Mouse (Mus musculus): ENCODE data around the gene Pck1. TPM values are rescaled to one million over a fixed set of nuclear protein-coding genes. Genes with fewer than 3 reads are reported as not detected.

The Pck1 gene
- polyA plus RNA-seq, 2 experiments: 0.16 to 0.18 TPM

- 76% methylated on average over 19 of the region's 19 CpGs for WGBS (ENCODE audit: insufficient replicate concordance)
- no peak for DNase-seq (ENCODE audit: low read depth in 3 of 3, low spot score in 3 of 3)
- Histone ChIP-seq H3K36me3 (replicated peaks; ENCODE audit: control insufficient read depth, insufficient read depth, low read depth) (no peaks in the 10 kb centered on the region), H3K4me1 (replicated peaks; ENCODE audit: control insufficient read depth in 2 of 2, insufficient read depth in 2 of 2, low read length in 1 of 2) (no peaks in the 10 kb centered on the region), H3K9me3 (ENCODE audit: control insufficient read depth, low read length) (no peaks in the 10 kb centered on the region), H3K27me3 (ENCODE audit: control insufficient read depth, insufficient read depth, low read length) (no peaks in the 10 kb centered on the region), H3K4me2 (ENCODE audit: low read depth) (no peak overlapping the region), H3K4me3 (ENCODE audit: insufficient read depth in 1 of 2, low read depth in 2 of 2, low read length in 2 of 2) (no peak overlapping the region), H3K9ac (replicated peaks) (no peak overlapping the region), H3K27ac (no peak overlapping the region)
- ATAC-seq (ENCODE audit: insufficient read depth): no peak
- TF ChIP-seq CTCF (IDR thresholded peaks at IDR 0.05; ENCODE audit: low read depth) (no peak), EP300 (IDR thresholded peaks at IDR 0.05; ENCODE audit: low read depth) (no peak)
These were observed 5.7 kb downstream of the Pck1 start for GRCm38 (mm10) chr2:173158390-173159055.

GRCm38 (mm10) chr2:173159354-173160311 lies 6.8 kb downstream of the Pck1 start:
- ATAC-seq (ENCODE audit: insufficient read depth): no peak
- no peak overlapping the region for H3K27ac ChIP-seq
- H3K4me3 ChIP-seq (ENCODE audit: insufficient read depth in 1 of 2, low read depth in 2 of 2, low read length in 2 of 2): no peak overlapping the region
- TF ChIP-seq CTCF (IDR thresholded peaks at IDR 0.05; ENCODE audit: low read depth) (peak; percentile 83), EP300 (IDR thresholded peaks at IDR 0.05; ENCODE audit: low read depth) (no peak)
- no peaks in the 10 kb centered on the region for H3K27me3 ChIP-seq (ENCODE audit: control insufficient read depth, insufficient read depth, low read length)
- WGBS (ENCODE audit: insufficient replicate concordance): 43% methylated on average over 24 of the region's 24 CpGs
- no peaks in the 10 kb centered on the region for H3K9me3 ChIP-seq (ENCODE audit: control insufficient read depth, low read length)
- no peak overlapping the region for H3K4me2 ChIP-seq (ENCODE audit: low read depth)
- no peak for DNase-seq (ENCODE audit: low read depth in 3 of 3, low spot score in 3 of 3)
- no peaks in the 10 kb centered on the region for H3K36me3 ChIP-seq (replicated peaks; ENCODE audit: control insufficient read depth, insufficient read depth, low read depth)
- no peak overlapping the region for H3K9ac ChIP-seq (replicated peaks)
- H3K4me1 ChIP-seq (replicated peaks; ENCODE audit: control insufficient read depth in 2 of 2, insufficient read depth in 2 of 2, low read length in 1 of 2): no peaks in the 10 kb centered on the region

- Histone ChIP-seq H3K4me2 (ENCODE audit: low read depth) (no peak overlapping the region), H3K27me3 (ENCODE audit: control insufficient read depth, insufficient read depth, low read length) (no peaks in the 10 kb centered on the region), H3K4me3 (ENCODE audit: insufficient read depth in 1 of 2, low read depth in 2 of 2, low read length in 2 of 2) (no peak overlapping the region), H3K9me3 (ENCODE audit: control insufficient read depth, low read length) (no peaks in the 10 kb centered on the region), H3K4me1 (replicated peaks; ENCODE audit: control insufficient read depth in 2 of 2, insufficient read depth in 2 of 2, low read length in 1 of 2) (no peaks in the 10 kb centered on the region), H3K36me3 (replicated peaks; ENCODE audit: control insufficient read depth, insufficient read depth, low read depth) (no peaks in the 10 kb centered on the region), H3K9ac (replicated peaks) (no peak overlapping the region), H3K27ac (no peak overlapping the region)
- ATAC-seq (ENCODE audit: insufficient read depth) (no peak), DNase-seq (ENCODE audit: low read depth in 3 of 3, low spot score in 3 of 3) (no peak)
- 64% methylated on average over 8 of the region's 8 CpGs for WGBS (ENCODE audit: insufficient replicate concordance)
- no peak for TF ChIP-seq EP300 (IDR thresholded peaks at IDR 0.05; ENCODE audit: low read depth)
- TF ChIP-seq CTCF (IDR thresholded peaks at IDR 0.05; ENCODE audit: low read depth): no peak
These were observed 10.5 kb downstream of the Pck1 start for GRCm38 (mm10) chr2:173163380-173163779.

- WGBS (ENCODE audit: insufficient replicate concordance): 21% methylated on average over 2 of the region's 2 CpGs
- DNase-seq (ENCODE audit: low read depth in 3 of 3, low spot score in 3 of 3): no peak
- no peak for ATAC-seq (ENCODE audit: insufficient read depth)
- H3K27ac ChIP-seq: no peak overlapping the region
- TF ChIP-seq EP300 (IDR thresholded peaks at IDR 0.05; ENCODE audit: low read depth) (no peak), CTCF (IDR thresholded peaks at IDR 0.05; ENCODE audit: low read depth) (peak; percentile 62)
- no peak overlapping the region for H3K4me2 ChIP-seq (ENCODE audit: low read depth)
- no peaks in the 10 kb centered on the region for H3K4me1 ChIP-seq (replicated peaks; ENCODE audit: control insufficient read depth in 2 of 2, insufficient read depth in 2 of 2, low read length in 1 of 2)
- no peak overlapping the region for H3K4me3 ChIP-seq (ENCODE audit: insufficient read depth in 1 of 2, low read depth in 2 of 2, low read length in 2 of 2)
- no peak overlapping the region for H3K9ac ChIP-seq (replicated peaks)
- no peaks in the 10 kb centered on the region for H3K27me3 ChIP-seq (ENCODE audit: control insufficient read depth, insufficient read depth, low read length)
- no peaks in the 10 kb centered on the region for H3K9me3 ChIP-seq (ENCODE audit: control insufficient read depth, low read length)
- no peaks in the 10 kb centered on the region for H3K36me3 ChIP-seq (replicated peaks; ENCODE audit: control insufficient read depth, insufficient read depth, low read depth)
These were observed 11.5 kb downstream of the Pck1 start for GRCm38 (mm10) chr2:173164358-173164757.

GRCm38 (mm10) chr2:173164946-173165345 lies 12.1 kb downstream of the Pck1 start:
- Histone ChIP-seq H3K4me1 (replicated peaks; ENCODE audit: control insufficient read depth in 2 of 2, insufficient read depth in 2 of 2, low read length in 1 of 2) (no peaks in the 10 kb centered on the region), H3K4me2 (ENCODE audit: low read depth) (no peak overlapping the region), H3K4me3 (ENCODE audit: insufficient read depth in 1 of 2, low read depth in 2 of 2, low read length in 2 of 2) (no peak overlapping the region), H3K36me3 (replicated peaks; ENCODE audit: control insufficient read depth, insufficient read depth, low read depth) (no peaks in the 10 kb centered on the region), H3K9ac (replicated peaks) (no peak overlapping the region), H3K27ac (no peak overlapping the region), H3K9me3 (ENCODE audit: control insufficient read depth, low read length) (no peaks in the 10 kb centered on the region), H3K27me3 (ENCODE audit: control insufficient read depth, insufficient read depth, low read length) (no peaks in the 10 kb centered on the region)
- WGBS (ENCODE audit: insufficient replicate concordance): 66% methylated on average over 10 of the region's 10 CpGs
- ATAC-seq (ENCODE audit: insufficient read depth) (no peak), DNase-seq (ENCODE audit: low read depth in 3 of 3, low spot score in 3 of 3) (no peak)
- no peak for TF ChIP-seq EP300 (IDR thresholded peaks at IDR 0.05; ENCODE audit: low read depth)
- no peak for TF ChIP-seq CTCF (IDR thresholded peaks at IDR 0.05; ENCODE audit: low read depth)

All from liver, embryonic 14.5 days (tissue).